Mouse (Mus musculus): Measurements from ENCODE around the gene Thrb.

DNA sequence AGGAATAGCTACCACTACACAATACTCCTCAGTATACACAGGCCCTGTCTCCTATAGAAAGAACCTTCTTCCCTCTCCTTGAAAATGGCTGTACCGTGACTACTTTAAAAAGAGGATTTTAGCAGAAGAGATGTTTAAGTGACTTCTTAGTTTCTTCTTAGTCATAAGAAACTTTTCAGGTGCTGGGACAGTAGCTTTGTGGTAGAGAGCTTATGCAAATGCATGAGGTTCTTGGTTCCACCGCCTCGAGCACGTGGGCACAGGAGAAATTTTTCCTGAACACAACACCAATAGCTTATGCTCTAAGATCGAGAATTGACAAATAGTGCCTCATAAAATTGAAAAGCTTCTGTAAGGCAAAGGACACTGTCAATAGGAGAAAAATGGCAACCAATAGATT is 356.5 kb downstream of the Thrb start:
- TF ChIP-seq CTCF (IDR thresholded peaks at IDR 0.05; ENCODE audit: low read depth, low read length) (no peak), POLR2A (IDR thresholded peaks at IDR 0.05; ENCODE audit: borderline replicate concordance, low read depth, low read length) (no peak)
